ENCODE assay signal across 8 mouse cellular contexts in genomic region chr13:42244240-42245086, GRCm38 (mm10). TPM values are rescaled to one million over a fixed set of nuclear protein-coding genes. Genes with fewer than 3 reads are reported as not detected.
DNase-seq lines count a peak whose midpoint lies in the region; ATAC-seq and TF ChIP-seq lines count a peak whose summit lies in the region.

No protein-coding gene starts in this region.

- H3K9ac ChIP-seq in hindbrain, embryonic 11.5 days (ENCODE audit: low read depth, low read length), result no peak overlapping the region
- no peak overlapping the region for H3K9ac ChIP-seq in forebrain, postnatal 0 days
- no peak overlapping the region for H3K9ac ChIP-seq in intestine, postnatal 0 days (ENCODE audit: low read depth, low read length)
- H3K9ac ChIP-seq in neural tube, embryonic 15.5 days (replicated peaks), result no peak overlapping the region

- peak; percentile 85 for TF ChIP-seq CTCF in forebrain, postnatal 0 days (IDR thresholded peaks at IDR 0.05; ENCODE audit: low read depth)
- TF ChIP-seq CTCF in intestine, postnatal 0 days (IDR thresholded peaks at IDR 0.05; ENCODE audit: low read depth), result peak; percentile 83

- H3K4me1 ChIP-seq in hindbrain, embryonic 11.5 days (replicated peaks; ENCODE audit: control insufficient read depth, insufficient read depth, low read length), result no peaks in the 10 kb centered on the region
- no peaks in the 10 kb centered on the region for H3K4me1 ChIP-seq in hindbrain, embryonic 10.5 days (replicated peaks)
- no peaks in the 10 kb centered on the region for H3K4me1 ChIP-seq in forebrain, postnatal 0 days (ENCODE audit: insufficient read depth)
- no peaks in the 10 kb centered on the region for H3K4me1 ChIP-seq in intestine, postnatal 0 days (replicated peaks; ENCODE audit: control insufficient read depth, insufficient read depth, low read length)
- H3K4me1 ChIP-seq in neural tube, embryonic 15.5 days, result peaks cover 6% of the 10 kb centered on the region

- H3K4me3 ChIP-seq in hindbrain, embryonic 11.5 days (ENCODE audit: low read depth, low read length), result no peak overlapping the region
- H3K4me3 ChIP-seq in hindbrain, embryonic 10.5 days, result no peak overlapping the region
- H3K4me3 ChIP-seq in forebrain, postnatal 0 days (ENCODE audit: low read depth, low read length), result no peak overlapping the region
- H3K4me3 ChIP-seq in intestine, postnatal 0 days (ENCODE audit: low read depth, low read length), result no peak overlapping the region
- H3K4me3 ChIP-seq in neural tube, embryonic 15.5 days (replicated peaks), result no peak overlapping the region

- H3K4me2 ChIP-seq in hindbrain, embryonic 11.5 days (replicated peaks; ENCODE audit: low read depth, low read length), result no peak overlapping the region
- no peak overlapping the region for H3K4me2 ChIP-seq in forebrain, postnatal 0 days (ENCODE audit: low read depth)
- no peak overlapping the region for H3K4me2 ChIP-seq in intestine, postnatal 0 days (replicated peaks; ENCODE audit: low read depth)
- H3K4me2 ChIP-seq in neural tube, embryonic 15.5 days, result no peak overlapping the region

- peak; percentile 20 for DNase-seq in hindbrain, embryonic 11.5 days (ENCODE audit: low spot score)
- DNase-seq in hindbrain, embryonic 10.5 days (ENCODE audit: low spot score), result no peak
- peak; percentile 37 for DNase-seq in R1 (ENCODE audit: low read depth, low spot score)
- DNase-seq in forebrain, postnatal 0 days, result peak; percentile 80
- DNase-seq in left cerebral cortex, postnatal 14 days (ENCODE audit: low spot score in 2 of 2), result peak; percentile 55 to 76
- DNase-seq in urinary bladder, postnatal 4 days (ENCODE audit: low spot score in 2 of 2), result no peak

- intact Hi-C loops in left cerebral cortex, postnatal 14 days (cut with DNase I), result loop anchor here (2.0 to 10.0 kb wide), 4 partner anchors 70 to 602 kb away; partner anchors contain the start of gene Hivep1

- no peaks in the 10 kb centered on the region for H3K27me3 ChIP-seq in hindbrain, embryonic 11.5 days (ENCODE audit: control insufficient read depth, insufficient read depth, low read length)
- H3K27me3 ChIP-seq in hindbrain, embryonic 10.5 days (ENCODE audit: insufficient read depth, poor library complexity, severe bottlenecking), result no peaks in the 10 kb centered on the region
- no peaks in the 10 kb centered on the region for H3K27me3 ChIP-seq in forebrain, postnatal 0 days (ENCODE audit: insufficient read depth, low read length)
- H3K27me3 ChIP-seq in intestine, postnatal 0 days (replicated peaks; ENCODE audit: control insufficient read depth, insufficient read depth, low read length), result no peaks in the 10 kb centered on the region
- no peaks in the 10 kb centered on the region for H3K27me3 ChIP-seq in neural tube, embryonic 15.5 days (replicated peaks)

- H3K27ac ChIP-seq in hindbrain, embryonic 11.5 days (ENCODE audit: low read depth, low read length), result no peak overlapping the region
- no peak overlapping the region for H3K27ac ChIP-seq in hindbrain, embryonic 10.5 days
- H3K27ac ChIP-seq in forebrain, postnatal 0 days (ENCODE audit: low read depth, low read length), result no peak overlapping the region
- H3K27ac ChIP-seq in intestine, postnatal 0 days (ENCODE audit: low read depth, low read length), result no peak overlapping the region
- no peak overlapping the region for H3K27ac ChIP-seq in neural tube, embryonic 15.5 days (replicated peaks)

- H3K9me3 ChIP-seq in hindbrain, embryonic 11.5 days (ENCODE audit: control insufficient read depth, low read length), result no peaks in the 10 kb centered on the region
- no peaks in the 10 kb centered on the region for H3K9me3 ChIP-seq in hindbrain, embryonic 10.5 days
- no peaks in the 10 kb centered on the region for H3K9me3 ChIP-seq in forebrain, postnatal 0 days (ENCODE audit: low read length)
- H3K9me3 ChIP-seq in intestine, postnatal 0 days (ENCODE audit: control insufficient read depth), result no peaks in the 10 kb centered on the region
- H3K9me3 ChIP-seq in neural tube, embryonic 15.5 days (replicated peaks), result no peaks in the 10 kb centered on the region

- H3K36me3 ChIP-seq in hindbrain, embryonic 11.5 days (ENCODE audit: control insufficient read depth, insufficient read depth, low read length), result no peaks in the 10 kb centered on the region
- H3K36me3 ChIP-seq in hindbrain, embryonic 10.5 days, result no peaks in the 10 kb centered on the region
- H3K36me3 ChIP-seq in forebrain, postnatal 0 days (ENCODE audit: insufficient read depth), result no peaks in the 10 kb centered on the region
- no peaks in the 10 kb centered on the region for H3K36me3 ChIP-seq in intestine, postnatal 0 days (ENCODE audit: control insufficient read depth, insufficient read depth)
- no peaks in the 10 kb centered on the region for H3K36me3 ChIP-seq in neural tube, embryonic 15.5 days

- ATAC-seq in hindbrain, embryonic 11.5 days (ENCODE audit: low FRiP score), result no peak
- peak; percentile 84 for ATAC-seq in forebrain, postnatal 0 days
- ATAC-seq in intestine, postnatal 0 days, result no peak
- peak; percentile 70 for ATAC-seq in neural tube, embryonic 15.5 days (ENCODE audit: low FRiP score)

- 61% methylated on average over 7 of the region's 7 CpGs for WGBS in hindbrain, embryonic 11.5 days
- 71% methylated on average over 7 of the region's 7 CpGs for WGBS in hindbrain, embryonic 10.5 days
- 43% methylated on average over 7 of the region's 7 CpGs for WGBS in forebrain, postnatal 0 days
- 41% methylated on average over 7 of the region's 7 CpGs for WGBS in intestine, postnatal 0 days
- WGBS in neural tube, embryonic 15.5 days, result 38% methylated on average over 7 of the region's 7 CpGs

RNA-seq across cellular contexts. Expression of gene Edn1, which starts 56.8 kb away (rescaled TPM):
- polyA plus RNA-seq in hindbrain, embryonic 11.5 days (2014; fragmentation: Nextera tagmentation; extraction: Ambion mirVana), result 1.6 and 2.1 TPM in 2 replicates
- polyA plus RNA-seq in hindbrain, embryonic 10.5 days (2016; fragmentation: Nextera tagmentation; extraction: Ambion mirVana), result 0.99 and 1.2 TPM in 2 replicates
- 2.3 TPM in 2 replicates for total RNA-seq in forebrain, postnatal 0 days (2014; rRNA removed)
- polyA plus RNA-seq in forebrain, postnatal 0 days (2015; fragmentation: Nextera tagmentation; extraction: Ambion mirVana), result 1.7 and 2.7 TPM in 2 replicates
- polyA plus RNA-seq in intestine, postnatal 0 days (2015; fragmentation: Nextera tagmentation; extraction: Ambion mirVana), result 4.4 and 4.8 TPM in 2 replicates
- 1 to 10 TPM; 4.0 to 4.2 TPM for total RNA-seq in left cerebral cortex, postnatal 14 days (2021)
- polyA plus RNA-seq in neural tube, embryonic 15.5 days (2015; fragmentation: Nextera tagmentation; extraction: Ambion mirVana), result 2.3 and 4.1 TPM in 2 replicates

Comparison
In these comparisons a context has a peak if more than half of its experiments do, and no peak if none do; other contexts are left out.
1. DNase-seq: peak in hindbrain, embryonic 11.5 days (single experiment), R1 (single experiment), forebrain, postnatal 0 days (single experiment) and left cerebral cortex, postnatal 14 days (2 of 2); none in hindbrain, embryonic 10.5 days (single experiment) and urinary bladder, postnatal 4 days (0 of 2).
2. ATAC-seq: peak in forebrain, postnatal 0 days (single experiment) and neural tube, embryonic 15.5 days (single experiment); none in hindbrain, embryonic 11.5 days (single experiment) and intestine, postnatal 0 days (single experiment).